Mouse (Mus musculus) heart, adult 2 months (tissue): ENCODE data around the gene Cdrt4. TPM values are rescaled to one million over a fixed set of nuclear protein-coding genes. Genes with fewer than 3 reads are reported as not detected.
A peak's percentile ranks its signal among the peaks of the same experiment; 100 is the strongest.

Experiments used
- DNase-seq, 2 experiments: peaks; one replicate each; pipeline ENCODE4 v3.0.0; 2021
- H3K27ac ChIP-seq: fragments of 200-600 bp; 2 replicates; pipeline ENCODE4 v1.8.1; 2022
- H3K27me3 ChIP-seq: fragments of 200-500 bp; 2 replicates; pipeline ENCODE4 v1.6.1; 2012; ENCODE audit warnings: mild to moderate bottlenecking, low read length, inconsistent platforms, mixed read lengths; ENCODE audit not compliant: control insufficient read depth, insufficient read depth
- H3K36me3 ChIP-seq: fragments of 200-500 bp; 2 replicates; pipeline ENCODE4 v1.6.1; 2012; ENCODE audit warnings: low read length, inconsistent platforms; ENCODE audit not compliant: control insufficient read depth, insufficient read depth
- H3K4me1 ChIP-seq: fragments of 200-500 bp; 2 replicates; pipeline ENCODE4 v1.6.1; 2011; ENCODE audit warnings: low read length; ENCODE audit not compliant: control insufficient read depth, insufficient read depth
- H3K4me3 ChIP-seq: fragments of 200-600 bp; 2 replicates; pipeline ENCODE4 v1.8.1; 2022
- H3K79me2 ChIP-seq: fragments of 200-500 bp; replicated peaks from 2 replicates; pipeline ENCODE4 v1.6.1; 2012; ENCODE audit warnings: mild to moderate bottlenecking, inconsistent platforms, low read length, moderate library complexity, mixed read lengths; ENCODE audit not compliant: control insufficient read depth, insufficient read depth
- H3K9ac ChIP-seq: fragments of 200-500 bp; 2 replicates; pipeline ENCODE4 v1.6.1; 2012; ENCODE audit warnings: low read depth, mild to moderate bottlenecking, control low read depth, inconsistent platforms, low read length, mixed read lengths
- CTCF ChIP-seq: fragments of 200-600 bp; IDR thresholded peaks from 2 replicates; pipeline ENCODE4 v1.8.1; 2022; ENCODE audit warnings: antibody characterized with exemption, mild to moderate bottlenecking, moderate library complexity
- EP300 ChIP-seq: fragments of 200-500 bp; IDR thresholded peaks from 2 replicates; pipeline ENCODE4 v1.6.1; 2011; ENCODE audit warnings: low read depth, low read length, control low read depth; ENCODE audit not compliant: insufficient read depth
- POLR2A ChIP-seq: fragments of 200-500 bp; IDR thresholded peaks from 2 replicates; pipeline ENCODE4 v1.6.1; 2011; ENCODE audit warnings: mild to moderate bottlenecking, low read depth, low read length, control low read depth; ENCODE audit not compliant: insufficient read depth
- WGBS: fragments of 180-500 bp; shearing (Covaris S2); methylation state at CpG from one replicate; pipeline ENCODE4 v1.1.7; 2018; 5-methylcytosine and 5-hydroxymethylcytosine counted together
- intact Hi-C: fragments of 180-260 bp; cut with DNase I; formaldehyde crosslinking; loops from one replicate; pipeline ENCODE4 v1.15.1; 2025
- polyA plus RNA-seq: library from polyadenylated mRNA; depleted of rRNA; stranded (reverse); fragments of >200 nt; gene quantifications from 2 replicates; pipeline ENCODE4 v1.2.3, GENCODE M21; 2012
- total RNA-seq, 2 experiments: library from RNA; stranded (reverse); gene quantifications; 2 replicates each; pipeline ENCODE4 v1.2.3; 2021

The Cdrt4 gene
- total and polyA plus RNA-seq, 3 experiments = not detected

GRCm38 (mm10) chr11:62966765-62967633 lies 16.0 kb downstream of the Cdrt4 start:
- DNase-seq = peak; percentile 63 to 67
- TF ChIP-seq CTCF (no peak), POLR2A (0 out of 2 replicates have a peak, but pooled peaks have one; percentile 27)
- H3K4me3 ChIP-seq = peak overlapping the region; percentile 2; the same call in 1 of the 2 replicates
- no peaks in the 10 kb centered on the region for H3K79me2 ChIP-seq
- intact Hi-C loops = no loop called here
- no peaks in the 10 kb centered on the region for H3K27me3 ChIP-seq
- peak overlapping the region; percentile 17; the same call in 1 of the 2 replicates for H3K9ac ChIP-seq
- peaks cover 4% of the 10 kb centered on the region for H3K4me1 ChIP-seq
- WGBS = 15% methylated on average over 27 of the region's 27 CpGs
- H3K27ac ChIP-seq = peak overlapping the region; percentile 78
- H3K36me3 ChIP-seq = no peaks in the 10 kb centered on the region

- 88% methylated on average over 1 of the region's 1 CpGs for WGBS
- H3K27ac ChIP-seq = no peak overlapping the region
- no peak for TF ChIP-seq CTCF
- no peak for TF ChIP-seq EP300
- TF ChIP-seq POLR2A = no peak
- no peaks in the 10 kb centered on the region for H3K79me2 ChIP-seq
- no peak overlapping the region for H3K4me3 ChIP-seq
- H3K9ac ChIP-seq = no peak overlapping the region
- DNase-seq = no peak
- H3K27me3 ChIP-seq = no peaks in the 10 kb centered on the region
- intact Hi-C loops = no loop called here
- H3K36me3 ChIP-seq = no peaks in the 10 kb centered on the region
- H3K4me1 ChIP-seq = peaks cover 2% of the 10 kb centered on the region; the same call in 1 of the 2 replicates
Observed at GRCm38 (mm10) chr11:62977176-62977575, 26.2 kb downstream of the Cdrt4 start.

- WGBS = 59% methylated on average over 6 of the region's 6 CpGs
- Histone ChIP-seq H3K27me3 (no peaks in the 10 kb centered on the region), H3K27ac (no peak overlapping the region), H3K36me3 (no peaks in the 10 kb centered on the region), H3K4me3 (no peak overlapping the region), H3K9ac (no peak overlapping the region), H3K4me1 (peaks cover 2% of the 10 kb centered on the region; the same call in 1 of the 2 replicates), H3K79me2 (no peaks in the 10 kb centered on the region)
- DNase-seq = no peak
- intact Hi-C loops = no loop called here
- TF ChIP-seq POLR2A = no peak
- no peak for TF ChIP-seq EP300
- TF ChIP-seq CTCF = no peak
Observed at GRCm38 (mm10) chr11:62978886-62979285, 27.9 kb downstream of the Cdrt4 start.

GRCm38 (mm10) chr11:62981729-62982128 lies 30.7 kb downstream of the Cdrt4 start:
- intact Hi-C loops = no loop called here

GRCm38 (mm10) chr11:62983793-62984192 lies 32.8 kb downstream of the Cdrt4 start:
- no peak overlapping the region for H3K27ac ChIP-seq
- peaks cover 2% of the 10 kb centered on the region; the same call in 1 of the 2 replicates for H3K4me1 ChIP-seq
- H3K4me3 ChIP-seq = no peak overlapping the region
- no peaks in the 10 kb centered on the region for H3K27me3 ChIP-seq
- 37% methylated on average over 3 of the region's 3 CpGs for WGBS
- intact Hi-C loops = no loop called here
- no peak for DNase-seq
- TF ChIP-seq POLR2A (no peak), EP300 (no peak), CTCF (no peak)
- H3K79me2 ChIP-seq = no peaks in the 10 kb centered on the region
- no peak overlapping the region for H3K9ac ChIP-seq
- H3K36me3 ChIP-seq = no peaks in the 10 kb centered on the region

More at GRCm38 (mm10) chr11:62981729-62982128, 30.7 kb downstream of the Cdrt4 start:
- Histone ChIP-seq H3K4me3 (no peak overlapping the region), H3K27ac (no peak overlapping the region), H3K36me3 (no peaks in the 10 kb centered on the region), H3K79me2 (no peaks in the 10 kb centered on the region), H3K9ac (no peak overlapping the region), H3K27me3 (no peaks in the 10 kb centered on the region), H3K4me1 (peaks cover 2% of the 10 kb centered on the region; the same call in 1 of the 2 replicates)
- TF ChIP-seq POLR2A (no peak), CTCF (no peak)
- no peak for DNase-seq
- 64% methylated on average over 3 of the region's 3 CpGs for WGBS

- Histone ChIP-seq H3K9ac (no peak overlapping the region), H3K36me3 (no peaks in the 10 kb centered on the region), H3K79me2 (no peaks in the 10 kb centered on the region), H3K27ac (no peak overlapping the region), H3K27me3 (no peaks in the 10 kb centered on the region), H3K4me1 (peaks cover 2% of the 10 kb centered on the region; the same call in 1 of the 2 replicates), H3K4me3 (no peak overlapping the region)
- intact Hi-C loops = no loop called here
- 49% methylated on average over 3 of the region's 3 CpGs for WGBS
- DNase-seq = no peak
- TF ChIP-seq POLR2A = no peak
- no peak for TF ChIP-seq CTCF
- no peak for TF ChIP-seq EP300
Observed at GRCm38 (mm10) chr11:62984365-62984764, 33.4 kb downstream of the Cdrt4 start.
